Mouse (Mus musculus) G1E (cell line): ENCODE measurements at regions not wholly inside any gene's neighbourhood (a gene's known extent, or its start where the extent isn't known, plus 50 kb on each side); places are given as distances from the start of the nearest gene placed in this dataset.

Experiments used
- CTCF ChIP-seq: IDR thresholded peaks from 2 replicates; pipeline ENCODE4 v1.5.1; 2012; ENCODE audit warnings: low read depth, low read length, inconsistent platforms, mixed read lengths
- GATA1 ChIP-seq: IDR thresholded peaks from 2 replicates; pipeline ENCODE4 v1.6.1; 2012; ENCODE audit warnings: borderline replicate concordance, low read length, inconsistent platforms, mixed read lengths
- POLR2AphosphoS5 ChIP-seq: IDR thresholded peaks from 2 replicates; pipeline ENCODE4 v1.6.1; 2012; ENCODE audit warnings: low read depth, low read length, inconsistent platforms; ENCODE audit not compliant: insufficient replicate concordance
- TAL1 ChIP-seq: conservative IDR thresholded peaks from 2 replicates; pipeline ENCODE4 v1.6.1; 2012; ENCODE audit warnings: low read depth, low read length, inconsistent platforms, mixed read lengths

GRCm38 (mm10) chr19:35438074-35438473 lies 515.9 kb downstream of the Kif20b start:
- no peak for TF ChIP-seq CTCF
- TF ChIP-seq GATA1: no peak
- TF ChIP-seq POLR2AphosphoS5: no peak
- no peak for TF ChIP-seq TAL1
